Mouse (Mus musculus) liver, embryonic 13.5 days (tissue): ENCODE measurements around the gene Trim54. TPM values are rescaled to one million over a fixed set of nuclear protein-coding genes. Genes with fewer than 3 reads are reported as not detected.

ENCODE experiments used
- ATAC-seq: fragments of 200-750 bp; cut with Nextera tagmentation; 2 replicates; pipeline ENCODE4 v1.8.0; 2017; ENCODE audit warnings: low read depth, mild to moderate bottlenecking, moderate number of reproducible peaks, moderate library complexity
- DNase-seq: peaks from one replicate; pipeline ENCODE4 v3.0.0; 2022
- H3K27ac ChIP-seq: fragments of 300-500 bp; sonication (generic); 2 replicates; pipeline ENCODE4 v1.5.1; 2015; ENCODE audit warnings: moderate library complexity, mild to moderate bottlenecking, inconsistent platforms
- H3K27me3 ChIP-seq: fragments of 300-500 bp; sonication (generic); 2 replicates; pipeline ENCODE4 v1.6.1; 2015; ENCODE audit warnings: mild to moderate bottlenecking, inconsistent platforms
- H3K36me3 ChIP-seq: fragments of 300-500 bp; sonication (generic); 2 replicates; pipeline ENCODE4 v1.6.1; 2015; ENCODE audit warnings: mild to moderate bottlenecking, inconsistent platforms
- H3K4me1 ChIP-seq: fragments of 300-500 bp; sonication (generic); replicated peaks from 2 replicates; pipeline ENCODE4 v1.6.1; 2015; ENCODE audit warnings: inconsistent platforms
- H3K4me2 ChIP-seq: fragments of 300-500 bp; sonication (generic); 2 replicates; pipeline ENCODE4 v1.6.1; 2015; ENCODE audit warnings: inconsistent platforms, mild to moderate bottlenecking, moderate library complexity
- H3K4me3 ChIP-seq: fragments of 300-500 bp; sonication (generic); replicated peaks from 2 replicates; pipeline ENCODE4 v1.5.1; 2015; ENCODE audit warnings: mild to moderate bottlenecking, inconsistent platforms
- H3K9ac ChIP-seq: fragments of 300-500 bp; sonication (generic); 2 replicates; pipeline ENCODE4 v1.6.1; 2015; ENCODE audit warnings: mild to moderate bottlenecking, inconsistent platforms
- H3K9me3 ChIP-seq: fragments of 300-500 bp; sonication (generic); replicated peaks from 2 replicates; pipeline ENCODE4 v1.6.1; 2016; ENCODE audit warnings: inconsistent platforms
- WGBS: fragments of 180-500 bp; shearing (Covaris S2); methylation state at CpG from one replicate; pipeline ENCODE4 v1.1.7; 2015; ENCODE audit not compliant: insufficient replicate concordance; 5-methylcytosine and 5-hydroxymethylcytosine counted together
- polyA plus RNA-seq: library from polyadenylated mRNA; unstranded; fragments of >200 nt; fragmentation: Nextera tagmentation; extraction: Ambion mirVana; gene quantifications from 2 replicates; pipeline ENCODE4 v1.2.1, GENCODE M21; 2015

Trim54 gene
- polyA plus RNA-seq, 1 experiment from 2014 or later: 0.13 TPM

- H3K36me3 ChIP-seq: no peaks in the 10 kb centered on the region
- H3K27me3 ChIP-seq: peaks cover 21% of the 10 kb centered on the region
- H3K4me3 ChIP-seq: no peak within 1 kb of the TSS
- H3K4me1 ChIP-seq: no peaks in the 10 kb centered on the region
- H3K27ac ChIP-seq: no peak within 1 kb of the TSS
- H3K4me2 ChIP-seq: no peak within 1 kb of the TSS
- ATAC-seq: no peak
- no peak for DNase-seq
- no peaks in the 10 kb centered on the region for H3K9me3 ChIP-seq
- WGBS: 78% methylated on average over 18 of the region's 18 CpGs
- no peak within 1 kb of the TSS for H3K9ac ChIP-seq
Measured at GRCm38 (mm10) chr5:31108000-31108490, 8.5 kb upstream of the Trim54 start, which contains the start of gene Slc30a3. Gene Slc30a3 (minus strand): TSS chr5:31108237.

- no peak overlapping the region for H3K4me2 ChIP-seq
- no peaks in the 10 kb centered on the region for H3K4me1 ChIP-seq
- no peak for ATAC-seq
- no peak for DNase-seq
- H3K27ac ChIP-seq: no peak overlapping the region
- no peaks in the 10 kb centered on the region for H3K9me3 ChIP-seq
- no peak overlapping the region for H3K4me3 ChIP-seq
- WGBS: 16% methylated on average over 7 of the region's 7 CpGs
- no peak overlapping the region for H3K9ac ChIP-seq
- no peaks in the 10 kb centered on the region for H3K36me3 ChIP-seq
- peaks cover 12% of the 10 kb centered on the region; the same call in 1 of the 2 replicates for H3K27me3 ChIP-seq
Measured at GRCm38 (mm10) chr5:31110781-31111180, 5.7 kb upstream of the Trim54 start.

- Histone ChIP-seq H3K27me3 (peaks cover 17% of the 10 kb centered on the region), H3K27ac (no peak overlapping the region), H3K4me1 (no peaks in the 10 kb centered on the region), H3K9me3 (no peaks in the 10 kb centered on the region), H3K4me2 (no peak overlapping the region), H3K9ac (no peak overlapping the region), H3K4me3 (no peak overlapping the region), H3K36me3 (no peaks in the 10 kb centered on the region)
- whole genome bisulfite sequencing: 31% methylated on average over 10 of the region's 10 CpGs
- DNase-seq (no peak), ATAC-seq (no peak)
Measured at GRCm38 (mm10) chr5:31116912-31117311, 400 bp downstream of the Trim54 start.

GRCm38 (mm10) chr5:31121111-31121510 lies 4.6 kb downstream of the Trim54 start:
- 35% methylated on average over 8 of the region's 8 CpGs for WGBS
- no peaks in the 10 kb centered on the region for H3K9me3 ChIP-seq
- H3K36me3 ChIP-seq: no peaks in the 10 kb centered on the region
- no peak for DNase-seq
- H3K4me1 ChIP-seq: no peaks in the 10 kb centered on the region
- no peak overlapping the region for H3K27ac ChIP-seq
- H3K4me3 ChIP-seq: no peak overlapping the region
- H3K9ac ChIP-seq: no peak overlapping the region
- peaks cover 12% of the 10 kb centered on the region for H3K27me3 ChIP-seq
- H3K4me2 ChIP-seq: no peak overlapping the region
- ATAC-seq: no peak

GRCm38 (mm10) chr5:31123481-31123880 lies 7.0 kb downstream of the Trim54 start:
- H3K36me3 ChIP-seq: no peaks in the 10 kb centered on the region
- no peaks in the 10 kb centered on the region for H3K27me3 ChIP-seq
- no peak for DNase-seq
- ATAC-seq: no peak
- WGBS: 53% methylated on average over 2 of the region's 2 CpGs
- no peak overlapping the region for H3K9ac ChIP-seq
- no peak overlapping the region for H3K27ac ChIP-seq
- no peak overlapping the region for H3K4me3 ChIP-seq
- no peak overlapping the region for H3K4me2 ChIP-seq
- no peaks in the 10 kb centered on the region for H3K4me1 ChIP-seq
- H3K9me3 ChIP-seq: no peaks in the 10 kb centered on the region

- Histone ChIP-seq H3K4me3 (no peak overlapping the region), H3K9me3 (no peaks in the 10 kb centered on the region), H3K4me2 (no peak overlapping the region), H3K4me1 (no peaks in the 10 kb centered on the region), H3K27ac (no peak overlapping the region), H3K9ac (no peak overlapping the region), H3K27me3 (peaks cover 18% of the 10 kb centered on the region; the same call in 1 of the 2 replicates), H3K36me3 (no peaks in the 10 kb centered on the region)
- ATAC-seq: no peak
- DNase-seq: no peak
- WGBS: 28% methylated on average over 5 of the region's 5 CpGs
Measured at GRCm38 (mm10) chr5:31126050-31126449, 9.5 kb downstream of the Trim54 start.

- no peak overlapping the region for H3K27ac ChIP-seq
Measured at GRCm38 (mm10) chr5:31136730-31137424, 20.4 kb downstream of the Trim54 start.

GRCm38 (mm10) chr5:31137658-31138057 lies 21.1 kb downstream of the Trim54 start:
- Histone ChIP-seq H3K4me3 (no peak overlapping the region), H3K27ac (no peak overlapping the region), H3K4me1 (0 out of 2 replicates have a peak, but pooled peaks cover 2% of the 10 kb centered on the region), H3K9ac (no peak overlapping the region), H3K4me2 (no peak overlapping the region), H3K27me3 (peaks cover 74% of the 10 kb centered on the region), H3K36me3 (no peaks in the 10 kb centered on the region), H3K9me3 (no peaks in the 10 kb centered on the region)
- DNase-seq: no peak
- WGBS: 3% methylated on average over 13 of the region's 13 CpGs
- ATAC-seq: no peak

More at GRCm38 (mm10) chr5:31136730-31137424, 20.4 kb downstream of the Trim54 start:
- no peak for DNase-seq
- WGBS: 4% methylated on average over 33 of the region's 33 CpGs
- ATAC-seq: no peak
- Histone ChIP-seq H3K4me1 (0 out of 2 replicates have a peak, but pooled peaks cover 2% of the 10 kb centered on the region), H3K9me3 (no peaks in the 10 kb centered on the region), H3K27me3 (peaks cover 81% of the 10 kb centered on the region), H3K4me2 (no peak overlapping the region), H3K36me3 (no peaks in the 10 kb centered on the region), H3K4me3 (no peak overlapping the region), H3K9ac (no peak overlapping the region)

- no peak for ATAC-seq
- 0 out of 2 replicates have a peak, but pooled peaks cover 2% of the 10 kb centered on the region for H3K4me1 ChIP-seq
- H3K4me3 ChIP-seq: no peak within 1 kb of the TSS
- no peaks in the 10 kb centered on the region for H3K9me3 ChIP-seq
- no peaks in the 10 kb centered on the region for H3K36me3 ChIP-seq
- H3K9ac ChIP-seq: no peak within 1 kb of the TSS
- 3% methylated on average over 52 of the region's 52 CpGs for WGBS
- peaks cover 71% of the 10 kb centered on the region for H3K27me3 ChIP-seq
- no peak for DNase-seq
- H3K27ac ChIP-seq: no peak within 1 kb of the TSS
- H3K4me2 ChIP-seq: no peak within 1 kb of the TSS
Measured at GRCm38 (mm10) chr5:31138241-31138967, 21.9 kb downstream of the Trim54 start, which contains the start of gene Ucn. Gene Ucn (minus strand): TSS chr5:31138829.

- 12% methylated on average over 9 of the region's 9 CpGs for WGBS
- no peak overlapping the region for H3K27ac ChIP-seq
- H3K4me3 ChIP-seq: no peak overlapping the region
- ATAC-seq (no peak), DNase-seq (no peak)
- no peak overlapping the region for H3K4me2 ChIP-seq
- no peak overlapping the region for H3K9ac ChIP-seq
- 0 out of 2 replicates have a peak, but pooled peaks cover under 1% of the 10 kb centered on the region for H3K36me3 ChIP-seq
- H3K4me1 ChIP-seq: 0 out of 2 replicates have a peak, but pooled peaks cover 2% of the 10 kb centered on the region
- peaks cover 66% of the 10 kb centered on the region for H3K27me3 ChIP-seq
- H3K9me3 ChIP-seq: no peaks in the 10 kb centered on the region
Measured at GRCm38 (mm10) chr5:31138968-31139425, 22.5 kb downstream of the Trim54 start.

GRCm38 (mm10) chr5:31149781-31150180 lies 33.3 kb downstream of the Trim54 start:
- 79% methylated on average over 4 of the region's 4 CpGs for WGBS
- no peaks in the 10 kb centered on the region for H3K9me3 ChIP-seq

More at GRCm38 (mm10) chr5:31149781-31150180, 33.3 kb downstream of the Trim54 start:
- H3K27me3 ChIP-seq: no peaks in the 10 kb centered on the region
- no peak overlapping the region for H3K4me3 ChIP-seq
- peaks cover 23% of the 10 kb centered on the region for H3K4me1 ChIP-seq
- H3K9ac ChIP-seq: no peak overlapping the region
- ATAC-seq (no peak), DNase-seq (no peak)
- H3K4me2 ChIP-seq: no peak overlapping the region
- H3K27ac ChIP-seq: no peak overlapping the region
- H3K36me3 ChIP-seq: peaks cover 7% of the 10 kb centered on the region
